In the genomic region with DNA sequence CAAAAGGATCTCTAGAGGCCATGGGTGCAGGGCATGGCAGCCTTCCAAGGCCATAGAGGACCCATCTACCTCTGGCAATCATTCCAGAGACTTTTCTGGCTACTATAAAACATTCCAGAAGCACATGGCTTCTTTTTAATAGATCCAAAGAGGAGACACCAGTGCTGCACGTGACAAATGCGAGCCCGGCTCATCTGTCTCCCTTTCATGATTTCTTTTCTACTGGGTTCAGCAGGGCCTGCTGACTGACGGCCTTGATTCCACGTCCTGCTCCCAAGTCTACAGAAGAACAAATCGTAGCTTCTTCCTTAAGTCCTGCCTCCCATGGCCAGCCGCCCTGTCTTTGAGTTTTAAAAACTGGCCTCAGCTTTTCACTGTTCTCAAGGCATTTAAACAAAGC, we compare ENCODE assay signal across 10 mouse cellular contexts. TPM values are rescaled to one million over a fixed set of nuclear protein-coding genes. Genes with fewer than 3 reads are reported as not detected.
DNase-seq lines count a peak whose midpoint lies in the region; ATAC-seq lines count a peak whose summit lies in the region.
"Had no signal": no experiment of that assay in that cellular context is flagged by ENCODE, and none has a peak within 500 bp of the region (broad histone marks: within the 10 kb centered on the region; RNA-seq: fewer than 3 reads in every experiment).

No protein-coding gene starts in this region.

- H3K9me3 ChIP-seq in kidney, embryonic 15.5 days (replicated peaks): no peaks in the 10 kb centered on the region
- H3K9me3 ChIP-seq in embryonic facial prominence, embryonic 12.5 days: no peaks in the 10 kb centered on the region
- H3K9me3 ChIP-seq in midbrain, embryonic 14.5 days (ENCODE audit: control insufficient read depth, low read length): no peaks in the 10 kb centered on the region

- H3K4me1 ChIP-seq in kidney, embryonic 15.5 days: peaks cover 28% of the 10 kb centered on the region
- H3K4me1 ChIP-seq in embryonic facial prominence, embryonic 12.5 days: peaks cover 19% of the 10 kb centered on the region
- H3K4me1 ChIP-seq in midbrain, embryonic 14.5 days (ENCODE audit: control insufficient read depth, insufficient read depth, low read length): peaks cover 14% of the 10 kb centered on the region

- H3K27ac ChIP-seq in kidney, embryonic 15.5 days: peak overlapping the region; percentile 99
- peak overlapping the region; percentile 100; the same call in 1 of the 2 replicates for H3K27ac ChIP-seq in embryonic facial prominence, embryonic 12.5 days
- H3K27ac ChIP-seq in midbrain, embryonic 14.5 days (replicated peaks; ENCODE audit: low read depth, low read length): peak overlapping the region; percentile 100; the same call in 1 of the 2 replicates

- no peak overlapping the region for H3K4me3 ChIP-seq in kidney, embryonic 15.5 days (replicated peaks)
- H3K4me3 ChIP-seq in embryonic facial prominence, embryonic 12.5 days: no peak overlapping the region
- H3K4me3 ChIP-seq in midbrain, embryonic 14.5 days (replicated peaks; ENCODE audit: low read depth, low read length): no peak overlapping the region

- peak; percentile 51 for DNase-seq in cerebellum, adult 11-12 months
- no peak for DNase-seq in cerebellum, postnatal 14 days
- no peak for DNase-seq in kidney, adult 18-20 months
- no peak for DNase-seq in midbrain, embryonic 14.5 days
- DNase-seq in right cerebral cortex, postnatal 10 days (ENCODE audit: low spot score in 2 of 2): no peak
- no peak for DNase-seq in left cerebral cortex, postnatal 4 days
- DNase-seq: gastrocnemius, postnatal 14 days; thymus, adult 18-20 months had no signal

- no peak overlapping the region for H3K9ac ChIP-seq in kidney, embryonic 15.5 days
- no peak overlapping the region for H3K9ac ChIP-seq in embryonic facial prominence, embryonic 12.5 days
- no peak overlapping the region for H3K9ac ChIP-seq in midbrain, embryonic 14.5 days (replicated peaks; ENCODE audit: low read length)

- intact Hi-C loops in left cerebral cortex, postnatal 4 days (cut with DNase I): no loop called here

- ATAC-seq in kidney, embryonic 15.5 days (replicated peaks; ENCODE audit: low FRiP score): no peak
- no peak for ATAC-seq in embryonic facial prominence, embryonic 12.5 days (ENCODE audit: insufficient number of reproducible peaks, insufficient read depth, low FRiP score, low TSS enrichment)
- no peak for ATAC-seq in midbrain, embryonic 14.5 days (ENCODE audit: low FRiP score, low TSS enrichment)

- H3K27me3 ChIP-seq in kidney, embryonic 15.5 days: no peaks in the 10 kb centered on the region
- H3K27me3 ChIP-seq in embryonic facial prominence, embryonic 12.5 days: no peaks in the 10 kb centered on the region
- H3K27me3 ChIP-seq in midbrain, embryonic 14.5 days (ENCODE audit: control insufficient read depth, insufficient read depth, low read length): no peaks in the 10 kb centered on the region

- no peak overlapping the region for H3K4me2 ChIP-seq in kidney, embryonic 15.5 days
- no peak overlapping the region for H3K4me2 ChIP-seq in embryonic facial prominence, embryonic 12.5 days (replicated peaks)
- no peak overlapping the region for H3K4me2 ChIP-seq in midbrain, embryonic 14.5 days (ENCODE audit: low read length)

- WGBS in kidney, embryonic 15.5 days: 82% methylated on average over 7 of the region's 7 CpGs
- 79% methylated on average over 7 of the region's 7 CpGs for WGBS in embryonic facial prominence, embryonic 12.5 days
- 70% methylated on average over 7 of the region's 7 CpGs for WGBS in midbrain, embryonic 14.5 days

- no peaks in the 10 kb centered on the region for H3K36me3 ChIP-seq in kidney, embryonic 15.5 days
- H3K36me3 ChIP-seq in embryonic facial prominence, embryonic 12.5 days: no peaks in the 10 kb centered on the region
- no peaks in the 10 kb centered on the region for H3K36me3 ChIP-seq in midbrain, embryonic 14.5 days (ENCODE audit: control insufficient read depth, insufficient read depth, low read length)

RNA-seq across cellular contexts. Expression of a gene that starts 1.7 kb away (rescaled TPM):
- polyA plus RNA-seq in kidney, embryonic 15.5 days (2015; fragmentation: Nextera tagmentation; extraction: Ambion mirVana): 4.9 and 5.4 TPM in 2 replicates
- polyA plus RNA-seq in embryonic facial prominence, embryonic 12.5 days (2016; fragmentation: Nextera tagmentation; extraction: Ambion mirVana): 6.7 and 7.8 TPM in 2 replicates
- 9.1 and 9.7 TPM in 2 replicates for polyA plus RNA-seq in midbrain, embryonic 14.5 days (2014; fragmentation: Nextera tagmentation; extraction: Ambion mirVana)
- 10 to 100 TPM; 26.0 to 27.0 TPM for total RNA-seq in left cerebral cortex, postnatal 4 days (2021)
